Mouse (Mus musculus) megakaryocyte, embryonic 14.5 days (primary cell): Measurements from ENCODE around the gene Fgfr2.

Experiments used
- FLI1 ChIP-seq: IDR thresholded peaks from 2 replicates; pipeline ENCODE4 v1.6.1; 2012; ENCODE audit warnings: low read length, inconsistent platforms, mixed read lengths
- GATA1 ChIP-seq: IDR thresholded peaks from 3 replicates; pipeline ENCODE4 v1.6.1; 2012; ENCODE audit warnings: mixed read lengths, low read length, inconsistent platforms, borderline replicate concordance

DNA sequence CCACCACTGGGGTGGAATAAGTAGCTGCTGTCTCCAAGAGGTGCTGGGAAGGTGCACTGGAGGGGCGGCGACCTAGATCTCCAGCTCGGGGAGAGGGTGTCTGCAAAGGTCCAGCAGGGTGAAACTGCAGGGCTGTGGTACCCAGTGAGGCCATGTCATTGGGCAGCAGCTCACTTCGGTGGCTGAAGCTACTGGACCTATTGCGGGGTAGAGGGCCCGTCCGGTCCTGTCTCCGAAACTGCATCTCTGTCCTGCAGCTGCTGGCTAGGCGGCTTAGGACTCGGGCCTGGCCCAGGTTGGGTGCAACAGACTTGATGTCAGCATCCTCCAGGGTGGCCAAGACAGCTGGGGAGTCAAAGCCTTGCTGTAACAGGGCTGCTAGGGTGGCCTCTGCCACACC, 109.2 kb downstream of the Fgfr2 start:
- TF ChIP-seq GATA1 (no peak), FLI1 (no peak)
